Comparison of ENCODE assay signal across 7 mouse cellular contexts in genomic region chr1:184824439-184824851, GRCm38 (mm10). TPM values are rescaled to one million over a fixed set of nuclear protein-coding genes. Genes with fewer than 3 reads are reported as not detected.
DNase-seq lines count a peak whose midpoint lies in the region; ATAC-seq lines count a peak whose summit lies in the region.

No protein-coding gene starts in this region.

- WGBS in intestine, embryonic 16.5 days, result 6% methylated on average over 12 of the region's 12 CpGs
- 4% methylated on average over 12 of the region's 12 CpGs for WGBS in midbrain, embryonic 12.5 days

- H3K4me2 ChIP-seq in intestine, embryonic 16.5 days (ENCODE audit: low read depth, low read length), result 0 out of 2 replicates have a peak overlapping the region, but pooled peaks have one; percentile 7
- peak overlapping the region; percentile 21; the same call in 1 of the 2 replicates for H3K4me2 ChIP-seq in midbrain, embryonic 12.5 days (replicated peaks)

- peaks cover 21% of the 10 kb centered on the region for H3K4me1 ChIP-seq in intestine, embryonic 16.5 days (ENCODE audit: control insufficient read depth, insufficient read depth, low read length)
- H3K4me1 ChIP-seq in midbrain, embryonic 12.5 days, result peaks cover 18% of the 10 kb centered on the region

- peaks cover 12% of the 10 kb centered on the region; the same call in 1 of the 2 replicates for H3K36me3 ChIP-seq in intestine, embryonic 16.5 days (ENCODE audit: control insufficient read depth, insufficient read depth, low read length)
- H3K36me3 ChIP-seq in midbrain, embryonic 12.5 days, result no peaks in the 10 kb centered on the region

- no peaks in the 10 kb centered on the region for H3K9me3 ChIP-seq in intestine, embryonic 16.5 days (ENCODE audit: control insufficient read depth, low read length)
- H3K9me3 ChIP-seq in midbrain, embryonic 12.5 days, result no peaks in the 10 kb centered on the region

- ATAC-seq in intestine, embryonic 16.5 days, result peak; percentile 76
- peak; percentile 78 for ATAC-seq in midbrain, embryonic 12.5 days (ENCODE audit: low FRiP score, low read depth)

- no peak overlapping the region for H3K4me3 ChIP-seq in intestine, embryonic 16.5 days (ENCODE audit: low read length)
- no peak overlapping the region for H3K4me3 ChIP-seq in midbrain, embryonic 12.5 days

- 0 out of 2 replicates have a peak overlapping the region, but pooled peaks have one; percentile 21 for H3K9ac ChIP-seq in intestine, embryonic 16.5 days (ENCODE audit: low read depth, low read length)
- no peak overlapping the region for H3K9ac ChIP-seq in midbrain, embryonic 12.5 days (replicated peaks)

- no peaks in the 10 kb centered on the region for H3K27me3 ChIP-seq in intestine, embryonic 16.5 days (replicated peaks; ENCODE audit: control insufficient read depth, insufficient read depth, low read length)
- peaks cover 4% of the 10 kb centered on the region; the same call in 1 of the 2 replicates for H3K27me3 ChIP-seq in midbrain, embryonic 12.5 days

- peak; percentile 95 to 98 for DNase-seq in adrenal gland, adult 18-20 months (ENCODE audit: low spot score in 2 of 2)
- peak; percentile 76 for DNase-seq in embryo, embryonic 11.5 days (ENCODE audit: low read depth, low spot score)
- peak; percentile 86 to 91 for DNase-seq in gastrocnemius, postnatal 4 days (ENCODE audit: low spot score in 2 of 2)
- peak; percentile 80 to 83 for DNase-seq in left cerebral cortex, postnatal 36 days (ENCODE audit: low spot score in 2 of 2)
- peak; percentile 89 for DNase-seq in skeletal muscle tissue, adult 2 months (ENCODE audit: low read depth, low spot score)

- peak overlapping the region; percentile 58; the same call in 1 of the 2 replicates for H3K27ac ChIP-seq in intestine, embryonic 16.5 days (ENCODE audit: low read length)
- no peak overlapping the region for H3K27ac ChIP-seq in midbrain, embryonic 12.5 days (replicated peaks)

- intact Hi-C loops in left cerebral cortex, postnatal 36 days (cut with DNase I), result loop anchor here (2.0 to 10.0 kb wide), 3 partner anchors 20 to 370 kb away; no protein-coding TSS in a partner anchor

RNA-seq across cellular contexts. Expression of gene Marc1, which starts 13.3 kb away (rescaled TPM):
- total RNA-seq in adrenal gland, adult 18-20 months (2021), result 10 to 100 TPM in 1 of 2 experiments, 1 to 10 TPM in 1; 6.1 to 19.0 TPM
- total RNA-seq in gastrocnemius, postnatal 4 days (2021), result under 1 TPM in 1 of 2 experiments, not detected in 1; 0.83 TPM
- polyA plus RNA-seq in intestine, embryonic 16.5 days (2015; fragmentation: Nextera tagmentation; extraction: Ambion mirVana), result 1.1 and 1.5 TPM in 2 replicates
- total RNA-seq in left cerebral cortex, postnatal 36 days (2021), result under 1 TPM in 1 of 2 experiments, not detected in 1; 0.18 TPM
- 0.14 and 0.18 TPM in 2 replicates for polyA plus RNA-seq in midbrain, embryonic 12.5 days (2016; fragmentation: Nextera tagmentation; extraction: Ambion mirVana)

RNA-seq across cellular contexts. Expression of gene Marc2, which starts 21.8 kb away (rescaled TPM):
- total RNA-seq in adrenal gland, adult 18-20 months (2021), result 100 to 1,000 TPM; 381 to 428 TPM
- total RNA-seq in gastrocnemius, postnatal 4 days (2021), result 100 to 1,000 TPM; 187 to 191 TPM
- polyA plus RNA-seq in intestine, embryonic 16.5 days (2015; fragmentation: Nextera tagmentation; extraction: Ambion mirVana), result 404 and 475 TPM in 2 replicates
- 100 to 1,000 TPM; 156 to 164 TPM for total RNA-seq in left cerebral cortex, postnatal 36 days (2021)
- polyA plus RNA-seq in midbrain, embryonic 12.5 days (2016; fragmentation: Nextera tagmentation; extraction: Ambion mirVana), result 88.4 and 97.3 TPM in 2 replicates

RNA-seq across cellular contexts. Expression of gene C130074G19Rik, which starts 58.6 kb away (rescaled TPM):
- 10 to 100 TPM; 32.3 to 64.9 TPM for total RNA-seq in adrenal gland, adult 18-20 months (2021)
- 10 to 100 TPM; 28.7 to 30.8 TPM for total RNA-seq in gastrocnemius, postnatal 4 days (2021)
- 1.8 and 2.0 TPM in 2 replicates for polyA plus RNA-seq in intestine, embryonic 16.5 days (2015; fragmentation: Nextera tagmentation; extraction: Ambion mirVana)
- total RNA-seq in left cerebral cortex, postnatal 36 days (2021), result 10 to 100 TPM; 39.6 to 50.5 TPM
- 0.59 and 1.1 TPM in 2 replicates for polyA plus RNA-seq in midbrain, embryonic 12.5 days (2016; fragmentation: Nextera tagmentation; extraction: Ambion mirVana)
